Mouse (Mus musculus) kidney, postnatal 4 days (tissue): ENCODE data around the gene Tmem81.
"Not testable (repeated sequence)": the region's sequence is repeated elsewhere in the genome, so short reads cannot be mapped to it uniquely, and the experiment has no call there.

Experiments used
- DNase-seq, 2 experiments: peaks; one replicate each; pipeline ENCODE4 v3.0.0; 2021; ENCODE audit warnings: mixed read lengths in 2 of 2

Gene Tmem81

DNA sequence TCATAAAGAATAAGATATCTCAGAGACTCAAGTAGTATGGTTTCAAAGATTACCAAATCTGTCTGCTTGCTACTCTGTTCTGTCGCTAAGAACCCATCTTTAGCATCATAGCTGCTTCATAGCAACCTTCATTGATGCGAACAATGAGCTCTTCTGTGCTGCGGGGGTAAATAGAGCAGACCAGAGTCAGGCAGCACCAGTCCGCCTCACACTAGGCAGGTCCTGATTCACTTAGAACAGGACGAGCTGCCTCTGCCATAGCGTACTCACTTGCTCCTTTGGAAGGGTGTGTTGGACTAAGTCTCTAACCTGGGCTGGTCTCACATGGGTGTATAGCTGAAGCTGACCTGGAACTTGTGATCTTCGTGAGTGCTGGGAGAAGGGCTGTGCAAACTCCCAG is at the start of gene Tmem81:
Tmem81 (plus strand) TSS at position 173 of the 400 bp plus-strand sequence.
- DNase-seq = no peak

DNA sequence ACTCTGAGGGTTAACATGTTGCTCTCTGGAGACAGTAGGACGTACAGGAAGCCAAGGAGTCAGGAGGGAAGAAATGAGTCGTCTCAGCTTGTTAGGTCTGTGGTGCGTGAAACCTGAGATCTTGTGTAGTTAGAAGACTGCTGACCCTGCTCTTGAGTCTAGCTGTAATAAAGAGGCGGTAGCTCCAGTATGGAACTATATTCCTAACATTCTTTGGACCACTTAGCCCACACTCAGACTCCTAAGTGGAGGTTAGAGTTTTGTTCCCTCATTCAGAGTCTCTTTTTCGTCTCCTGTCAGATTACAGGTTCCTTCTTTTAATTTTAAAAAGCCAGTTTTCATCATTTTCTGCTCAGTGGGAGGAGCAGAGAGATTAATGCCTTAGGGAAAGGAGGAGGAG is 41.4 kb upstream of the Tmem81 start:
- DNase-seq = no peak

- peak; percentile 39 to 45 for DNase-seq
Measured at GRCm38 (mm10) chr1:132468926-132469325, 37.1 kb upstream of the Tmem81 start.

DNA sequence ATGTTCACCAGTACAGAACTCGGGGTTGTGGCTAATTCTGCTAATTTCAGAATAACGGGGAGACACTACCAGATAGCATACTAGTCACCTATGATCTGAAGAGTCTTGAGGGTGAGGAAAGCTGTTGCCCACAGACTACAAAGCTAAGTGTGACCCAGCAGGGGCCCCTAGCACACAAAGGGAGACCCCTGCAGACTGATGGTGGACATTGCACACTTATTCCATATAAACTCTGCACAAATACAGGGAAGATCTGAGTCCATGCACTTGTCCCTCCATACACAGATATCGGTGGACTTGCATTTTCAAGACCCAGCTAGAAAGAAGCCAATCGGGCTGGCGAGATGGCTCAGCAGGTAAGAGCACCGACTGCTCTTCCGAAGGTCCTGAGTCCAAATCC is 36.5 kb upstream of the Tmem81 start:
- peak; percentile 20 to 22 for DNase-seq

- DNase-seq = not testable (repeated sequence)
Measured at GRCm38 (mm10) chr1:132470031-132470430, 36.0 kb upstream of the Tmem81 start.

DNA sequence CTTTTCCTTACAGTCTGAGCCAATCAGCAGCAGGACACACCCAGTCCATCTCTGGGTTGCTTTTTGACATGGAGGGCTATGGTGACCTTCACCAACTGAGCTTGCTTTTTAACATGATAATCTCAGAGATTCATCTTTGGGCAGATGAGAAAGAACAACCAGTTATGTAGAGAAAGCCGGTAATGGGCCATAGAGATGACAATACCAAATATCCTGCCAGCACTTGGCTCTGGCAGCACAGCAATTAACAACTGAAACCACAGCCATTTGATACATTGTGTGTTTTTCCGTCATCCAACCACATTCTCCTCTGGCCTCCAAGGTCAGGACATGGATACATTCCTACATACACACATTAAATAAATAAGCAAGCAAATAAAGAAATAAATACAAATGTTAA is 35.0 kb upstream of the Tmem81 start:
- DNase-seq = no peak

GRCm38 (mm10) chr1:132471499-132471898 is 34.5 kb upstream of the Tmem81 start:
- no peak for DNase-seq

GRCm38 (mm10) chr1:132472537-132472936 is 33.5 kb upstream of the Tmem81 start:
- DNase-seq = no peak

GRCm38 (mm10) chr1:132474496-132474895 is 31.5 kb upstream of the Tmem81 start:
- DNase-seq = no peak

GRCm38 (mm10) chr1:132476575-132476927 is 29.5 kb upstream of the Tmem81 start:
- no peak for DNase-seq

DNA sequence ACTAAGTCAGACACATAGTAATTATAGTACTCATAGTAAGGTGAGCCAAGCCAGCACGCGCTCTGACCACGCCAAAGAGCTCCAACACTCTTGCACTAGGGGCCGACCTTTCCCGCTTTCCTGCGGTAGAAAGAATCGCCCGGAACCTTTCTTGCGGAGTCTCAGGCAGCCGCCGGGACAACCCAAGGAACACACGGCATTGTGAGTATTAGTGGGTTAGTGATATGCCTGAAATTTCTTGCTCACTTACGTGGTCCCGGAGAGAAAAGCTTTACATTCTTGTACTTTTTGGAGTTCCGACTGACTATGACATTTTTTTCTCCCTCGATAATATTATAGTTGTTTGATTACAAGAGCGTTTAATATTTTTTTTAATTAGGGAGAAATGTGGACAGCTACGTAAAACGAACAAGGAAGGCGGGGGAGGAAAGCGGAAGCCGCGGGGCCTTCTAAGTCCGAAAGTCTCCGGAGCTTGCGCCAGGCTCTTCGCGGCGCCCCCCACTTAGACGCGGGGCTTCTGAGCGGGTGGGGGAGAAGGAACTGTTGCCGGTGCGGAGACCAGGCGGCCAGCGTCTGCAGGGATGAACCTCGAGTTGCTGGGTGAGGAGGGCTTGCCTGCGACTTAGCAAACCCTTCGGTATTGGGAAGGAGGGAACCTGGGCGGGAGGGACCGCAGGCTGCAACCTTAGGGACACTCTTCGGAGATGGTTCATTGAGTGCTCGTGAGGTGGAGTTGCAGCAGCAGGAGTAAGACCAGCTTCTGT is 28.9 kb upstream of the Tmem81 start, which contains the start of gene Rbbp5:
Rbbp5 (plus strand) TSS at position 438 of the 764 bp plus-strand sequence.
- peak; percentile 92 to 93 for DNase-seq

GRCm38 (mm10) chr1:132479438-132479837 is 26.6 kb upstream of the Tmem81 start:
- DNase-seq = no peak

GRCm38 (mm10) chr1:132481619-132482018 is 24.4 kb upstream of the Tmem81 start:
- no peak for DNase-seq

- DNase-seq = no peak
Measured at GRCm38 (mm10) chr1:132483234-132483633, 22.8 kb upstream of the Tmem81 start.

DNA sequence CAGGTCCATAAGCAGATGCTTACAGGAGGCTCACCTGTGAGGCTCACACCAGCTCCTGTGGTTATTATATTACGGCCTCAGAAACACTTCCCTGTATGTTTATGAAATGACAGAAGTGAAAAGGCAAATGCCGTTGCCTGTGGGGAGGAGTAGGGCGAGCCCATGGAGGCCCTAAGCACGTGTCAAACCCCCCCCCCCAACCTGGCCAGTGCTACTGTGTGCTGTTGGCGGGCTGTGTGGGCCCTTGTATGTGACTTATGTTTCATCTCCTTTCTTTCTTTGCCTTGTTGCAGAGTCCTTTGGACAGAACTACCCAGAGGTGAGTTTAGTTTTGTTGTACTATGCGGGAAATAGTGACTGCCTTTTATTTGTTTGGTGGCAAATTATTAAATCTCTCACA is 22.3 kb upstream of the Tmem81 start:
- DNase-seq = no peak

GRCm38 (mm10) chr1:132500535-132500934 is 5.5 kb upstream of the Tmem81 start:
- no peak for DNase-seq

- no peak for DNase-seq
Measured at GRCm38 (mm10) chr1:132505155-132505554, 875 bp upstream of the Tmem81 start.

DNA sequence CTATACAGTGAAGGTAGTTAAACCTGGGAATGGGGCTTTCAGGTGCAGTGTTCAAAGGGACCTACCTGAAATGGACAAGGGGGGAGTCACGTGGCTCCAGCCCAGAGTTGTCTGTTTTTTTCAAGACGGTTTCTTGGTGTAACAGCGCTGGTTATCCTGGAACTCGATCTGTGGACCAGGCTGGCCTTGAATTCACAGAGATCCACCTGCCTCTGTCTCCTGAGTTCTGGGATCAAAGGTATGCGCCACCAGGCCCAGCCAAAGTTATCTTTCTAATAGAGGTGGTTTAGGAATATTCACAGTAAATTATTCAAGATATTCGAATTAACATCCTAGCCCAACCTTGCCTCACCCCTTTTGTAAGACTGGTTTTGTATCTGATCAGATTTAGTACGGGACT is 626 bp downstream of the Tmem81 start:
- DNase-seq = no peak

- no peak for DNase-seq
Measured at GRCm38 (mm10) chr1:132509771-132510170, 3.7 kb downstream of the Tmem81 start.

DNA sequence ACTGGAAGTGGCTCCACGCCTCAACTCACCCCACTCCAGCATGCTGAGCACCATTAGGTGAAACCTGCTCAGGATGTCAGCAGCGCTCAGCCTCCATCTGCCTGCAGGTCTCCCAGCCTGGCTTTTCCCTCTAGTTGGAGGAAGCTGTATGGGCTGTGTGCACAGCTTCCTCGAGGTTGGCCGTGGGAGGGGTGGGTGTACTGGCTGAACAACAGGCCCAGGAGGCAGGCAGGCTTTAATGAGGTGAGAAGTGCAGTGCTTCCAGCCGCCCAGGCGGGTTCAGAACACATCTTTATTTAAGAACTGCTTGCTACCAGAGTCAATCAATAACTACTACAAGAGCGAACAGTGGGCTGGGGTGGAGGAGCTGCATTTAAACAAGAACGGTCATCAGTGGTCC is 5.5 kb downstream of the Tmem81 start:
- peak; percentile 42 to 69 for DNase-seq

DNA sequence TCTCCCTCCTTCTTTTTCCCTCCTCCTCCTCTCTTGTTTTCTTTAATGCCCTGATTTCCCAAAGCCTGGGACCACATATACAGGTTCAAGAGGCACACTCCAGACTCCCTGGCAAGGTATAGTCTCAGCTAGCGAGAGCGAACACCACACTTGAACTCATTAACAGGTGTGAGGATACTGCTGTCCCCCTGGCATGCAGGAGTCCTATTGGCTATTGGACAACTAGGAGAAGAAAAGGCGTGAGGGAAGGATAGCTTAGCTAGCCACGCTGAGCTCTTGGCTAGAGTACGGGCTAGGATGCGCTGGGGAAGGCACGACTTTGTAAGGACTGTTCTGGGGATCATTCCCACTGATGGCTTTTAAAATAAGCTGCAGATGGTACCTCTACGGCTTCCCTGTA is 6.1 kb downstream of the Tmem81 start:
- no peak for DNase-seq

GRCm38 (mm10) chr1:132515339-132515738 is 9.3 kb downstream of the Tmem81 start:
- DNase-seq = no peak

- no peak for DNase-seq
Measured at GRCm38 (mm10) chr1:132516776-132517175, 10.7 kb downstream of the Tmem81 start.

GRCm38 (mm10) chr1:132518621-132519020 is 12.6 kb downstream of the Tmem81 start:
- DNase-seq = no peak

DNA sequence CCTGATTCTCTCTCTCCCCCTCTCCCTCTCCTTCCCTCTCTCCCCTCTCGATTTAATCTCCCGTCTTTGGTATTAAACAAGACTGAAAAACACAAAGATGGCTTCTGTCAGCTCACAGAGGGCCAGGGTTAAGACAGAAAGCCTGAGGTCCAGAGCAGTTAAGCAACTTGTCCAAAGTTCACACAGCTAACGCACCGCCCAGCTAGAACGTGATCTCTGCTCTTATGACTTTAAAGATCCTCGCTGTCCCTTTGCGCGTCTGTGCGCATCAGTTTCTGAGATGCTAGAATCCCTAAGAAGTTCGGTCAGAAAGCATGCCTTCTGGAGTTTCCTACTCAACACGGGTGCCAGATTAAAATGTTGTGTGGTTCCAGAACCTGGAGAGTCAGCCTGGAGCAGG is 13.7 kb downstream of the Tmem81 start:
- no peak for DNase-seq
